Mouse (Mus musculus) neural tube, embryonic 13.5 days (tissue): ENCODE data around the gene Spag8. TPM values are rescaled to one million over a fixed set of nuclear protein-coding genes. Genes with fewer than 3 reads are reported as not detected.

Experiments
- ATAC-seq: fragments of 200-750 bp; cut with Nextera tagmentation; 2 replicates; pipeline ENCODE4 v1.8.0; 2017; ENCODE audit warnings: low read depth, mild to moderate bottlenecking, moderate TSS enrichment, moderate library complexity
- H3K27ac ChIP-seq: fragments of 300-500 bp; sonication (generic); replicated peaks from 2 replicates; pipeline ENCODE4 v1.5.1; 2015; ENCODE audit warnings: moderate library complexity, mild to moderate bottlenecking, inconsistent platforms
- H3K27me3 ChIP-seq: fragments of 300-500 bp; sonication (generic); 2 replicates; pipeline ENCODE4 v1.6.1; 2015; ENCODE audit warnings: mild to moderate bottlenecking, inconsistent platforms
- H3K36me3 ChIP-seq: fragments of 300-500 bp; sonication (generic); 2 replicates; pipeline ENCODE4 v1.6.1; 2015; ENCODE audit warnings: mild to moderate bottlenecking, inconsistent platforms
- H3K4me1 ChIP-seq: fragments of 300-500 bp; sonication (generic); replicated peaks from 2 replicates; pipeline ENCODE4 v1.6.1; 2015; ENCODE audit warnings: inconsistent platforms
- H3K4me2 ChIP-seq: fragments of 300-500 bp; sonication (generic); 2 replicates; pipeline ENCODE4 v1.6.1; 2015; ENCODE audit warnings: inconsistent platforms, mild to moderate bottlenecking, moderate library complexity
- H3K4me3 ChIP-seq: fragments of 300-500 bp; sonication (generic); 2 replicates; pipeline ENCODE4 v1.5.1; 2015; ENCODE audit warnings: mild to moderate bottlenecking, inconsistent platforms
- H3K9ac ChIP-seq: fragments of 300-500 bp; sonication (generic); 2 replicates; pipeline ENCODE4 v1.6.1; 2015; ENCODE audit warnings: moderate library complexity, mild to moderate bottlenecking, inconsistent platforms
- H3K9me3 ChIP-seq: fragments of 300-500 bp; sonication (generic); 2 replicates; pipeline ENCODE4 v1.6.1; 2016; ENCODE audit warnings: inconsistent platforms
- WGBS: fragments of 180-500 bp; shearing (Covaris S2); methylation state at CpG from one replicate; pipeline ENCODE4 v1.1.7; 2015; 5-methylcytosine and 5-hydroxymethylcytosine counted together
- polyA plus RNA-seq: library from polyadenylated mRNA; unstranded; fragments of >200 nt; fragmentation: Nextera tagmentation; extraction: Ambion mirVana; gene quantifications from 2 replicates; pipeline ENCODE4 v1.2.1, GENCODE M21; 2015

The Spag8 gene
- polyA plus RNA-seq, 1 experiment from 2014 or later: 4.1 TPM

DNA sequence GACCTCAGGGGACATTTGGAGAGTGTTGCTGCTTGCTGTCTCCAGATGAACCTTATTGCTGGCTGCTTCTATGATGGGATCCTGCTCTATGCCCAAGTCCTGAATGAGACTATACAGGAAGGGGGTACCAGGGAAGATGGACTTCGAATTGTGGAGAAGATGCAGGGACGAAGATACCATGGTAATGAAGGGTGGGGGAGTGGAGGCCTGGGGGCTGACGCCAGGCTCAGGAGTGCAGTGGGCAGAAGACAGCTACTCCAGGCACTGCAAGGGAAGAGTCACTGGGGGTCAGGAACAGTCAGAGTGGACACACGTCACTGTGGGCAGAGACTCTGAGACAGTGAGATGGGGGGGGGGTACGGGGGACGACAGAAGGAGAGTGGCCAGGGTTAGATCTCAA is 12.9 kb downstream of the Spag8 start:
- no peak overlapping the region for H3K4me3 ChIP-seq
- no peak for ATAC-seq
- H3K9me3 ChIP-seq: no peaks in the 10 kb centered on the region
- WGBS: 85% methylated on average over 6 of the region's 6 CpGs
- no peak overlapping the region for H3K9ac ChIP-seq
- H3K36me3 ChIP-seq: peaks cover 33% of the 10 kb centered on the region
- peaks cover 6% of the 10 kb centered on the region; the same call in 1 of the 2 replicates for H3K4me1 ChIP-seq
- H3K27me3 ChIP-seq: no peaks in the 10 kb centered on the region
- no peak overlapping the region for H3K27ac ChIP-seq
- no peak overlapping the region for H3K4me2 ChIP-seq

- H3K27me3 ChIP-seq: no peaks in the 10 kb centered on the region
- peaks cover 10% of the 10 kb centered on the region for H3K4me1 ChIP-seq
- no peak for ATAC-seq
- no peaks in the 10 kb centered on the region for H3K9me3 ChIP-seq
- no peak overlapping the region for H3K27ac ChIP-seq
- H3K4me2 ChIP-seq: no peak overlapping the region
- WGBS: 74% methylated on average over 9 of the region's 9 CpGs
- peaks cover 29% of the 10 kb centered on the region for H3K36me3 ChIP-seq
- no peak overlapping the region for H3K9ac ChIP-seq
- no peak overlapping the region for H3K4me3 ChIP-seq
Observed at GRCm38 (mm10) chr4:43640076-43640475, 13.3 kb downstream of the Spag8 start.

DNA sequence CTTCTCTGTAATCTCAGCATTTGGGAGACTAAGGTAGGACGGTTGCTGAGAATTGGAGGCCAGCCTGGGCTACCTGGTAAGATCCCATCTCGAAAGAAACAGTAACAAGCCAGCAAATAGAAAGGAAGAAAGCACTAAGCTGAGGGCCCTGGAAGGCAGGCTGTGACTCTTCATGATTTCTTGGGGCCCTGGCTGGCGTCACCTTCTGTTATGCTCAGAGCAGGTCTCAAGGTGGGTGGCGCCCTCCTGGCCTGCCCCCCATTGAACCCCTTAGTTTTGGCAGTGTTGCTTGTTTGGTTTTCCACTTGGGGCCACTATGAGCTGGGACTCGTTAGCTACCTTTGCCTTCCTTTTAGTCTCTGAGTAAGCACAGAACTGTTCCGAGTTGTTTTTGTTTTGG is 16.6 kb downstream of the Spag8 start:
- H3K4me1 ChIP-seq: peaks cover 43% of the 10 kb centered on the region
- H3K36me3 ChIP-seq: peaks cover 5% of the 10 kb centered on the region
- no peak overlapping the region for H3K27ac ChIP-seq
- no peak overlapping the region for H3K9ac ChIP-seq
- no peaks in the 10 kb centered on the region for H3K9me3 ChIP-seq
- WGBS: 77% methylated on average over 6 of the region's 6 CpGs
- no peak overlapping the region for H3K4me3 ChIP-seq
- H3K4me2 ChIP-seq: no peak overlapping the region
- ATAC-seq: no peak
- no peaks in the 10 kb centered on the region for H3K27me3 ChIP-seq

- no peak for ATAC-seq
- Histone ChIP-seq H3K4me3 (0 out of 2 replicates have a peak overlapping the region, but pooled peaks have one; percentile 64), H3K9me3 (no peaks in the 10 kb centered on the region), H3K4me2 (peak overlapping the region; percentile 86), H3K27me3 (no peaks in the 10 kb centered on the region), H3K4me1 (peaks cover 60% of the 10 kb centered on the region), H3K9ac (peak overlapping the region; percentile 43; the same call in 1 of the 2 replicates), H3K27ac (no peak overlapping the region), H3K36me3 (no peaks in the 10 kb centered on the region)
- WGBS: 79% methylated on average over 7 of the region's 7 CpGs
Observed at GRCm38 (mm10) chr4:43634621-43635374, 18.6 kb downstream of the Spag8 start.

DNA sequence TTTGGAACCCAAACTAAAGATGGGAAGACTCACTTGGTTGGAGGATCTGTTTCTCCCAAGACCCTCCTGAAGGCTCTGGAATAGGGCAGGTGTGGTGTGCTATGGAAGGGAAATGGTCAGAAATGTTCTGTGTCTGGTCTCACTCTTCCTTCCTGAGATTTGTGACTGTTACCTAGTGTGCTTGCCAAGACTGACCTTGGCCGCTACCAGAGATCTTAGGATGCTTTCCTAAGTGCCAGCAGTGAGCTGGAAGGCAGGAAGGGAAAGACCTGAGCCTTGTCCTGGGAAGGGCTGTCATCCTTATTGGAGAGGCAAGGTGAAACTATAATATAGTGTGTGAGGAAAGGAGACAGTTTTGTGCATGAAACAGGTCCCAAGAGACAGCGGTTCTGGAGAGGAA is 19.7 kb downstream of the Spag8 start:
- no peak overlapping the region for H3K27ac ChIP-seq
- WGBS: 94% methylated on average over 2 of the region's 2 CpGs
- H3K36me3 ChIP-seq: no peaks in the 10 kb centered on the region
- H3K9ac ChIP-seq: peak overlapping the region; percentile 92; the same call in 1 of the 2 replicates
- no peak for ATAC-seq
- no peaks in the 10 kb centered on the region for H3K9me3 ChIP-seq
- peak overlapping the region; percentile 86 for H3K4me2 ChIP-seq
- H3K27me3 ChIP-seq: no peaks in the 10 kb centered on the region
- peaks cover 61% of the 10 kb centered on the region for H3K4me1 ChIP-seq
- H3K4me3 ChIP-seq: peak overlapping the region; percentile 64

DNA sequence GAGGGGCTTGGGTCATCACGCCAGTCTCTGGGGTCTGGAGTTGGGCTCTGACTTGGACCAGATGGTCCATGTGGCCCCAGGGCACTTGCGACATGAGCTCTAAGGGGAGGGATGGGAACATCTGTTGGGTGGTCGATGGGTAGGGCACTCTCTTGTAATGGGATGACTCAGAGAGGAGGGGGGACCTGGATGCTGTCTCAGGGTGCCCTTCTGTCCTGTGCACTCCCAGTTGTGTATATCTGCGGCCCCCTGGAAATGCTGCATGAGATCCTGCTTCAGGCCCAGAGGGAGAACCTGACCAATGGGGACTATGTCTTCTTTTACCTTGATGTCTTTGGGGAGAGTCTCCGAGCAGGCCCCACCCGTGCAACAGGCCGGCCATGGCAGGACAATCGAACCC is 20.1 kb downstream of the Spag8 start:
- H3K4me1 ChIP-seq: peaks cover 61% of the 10 kb centered on the region
- H3K36me3 ChIP-seq: no peaks in the 10 kb centered on the region
- H3K27me3 ChIP-seq: no peaks in the 10 kb centered on the region
- peak overlapping the region; percentile 86 for H3K4me2 ChIP-seq
- 61% methylated on average over 8 of the region's 8 CpGs for WGBS
- H3K4me3 ChIP-seq: peak overlapping the region; percentile 64
- H3K27ac ChIP-seq: no peak overlapping the region
- no peaks in the 10 kb centered on the region for H3K9me3 ChIP-seq
- no peak for ATAC-seq
- H3K9ac ChIP-seq: peak overlapping the region; percentile 92

DNA sequence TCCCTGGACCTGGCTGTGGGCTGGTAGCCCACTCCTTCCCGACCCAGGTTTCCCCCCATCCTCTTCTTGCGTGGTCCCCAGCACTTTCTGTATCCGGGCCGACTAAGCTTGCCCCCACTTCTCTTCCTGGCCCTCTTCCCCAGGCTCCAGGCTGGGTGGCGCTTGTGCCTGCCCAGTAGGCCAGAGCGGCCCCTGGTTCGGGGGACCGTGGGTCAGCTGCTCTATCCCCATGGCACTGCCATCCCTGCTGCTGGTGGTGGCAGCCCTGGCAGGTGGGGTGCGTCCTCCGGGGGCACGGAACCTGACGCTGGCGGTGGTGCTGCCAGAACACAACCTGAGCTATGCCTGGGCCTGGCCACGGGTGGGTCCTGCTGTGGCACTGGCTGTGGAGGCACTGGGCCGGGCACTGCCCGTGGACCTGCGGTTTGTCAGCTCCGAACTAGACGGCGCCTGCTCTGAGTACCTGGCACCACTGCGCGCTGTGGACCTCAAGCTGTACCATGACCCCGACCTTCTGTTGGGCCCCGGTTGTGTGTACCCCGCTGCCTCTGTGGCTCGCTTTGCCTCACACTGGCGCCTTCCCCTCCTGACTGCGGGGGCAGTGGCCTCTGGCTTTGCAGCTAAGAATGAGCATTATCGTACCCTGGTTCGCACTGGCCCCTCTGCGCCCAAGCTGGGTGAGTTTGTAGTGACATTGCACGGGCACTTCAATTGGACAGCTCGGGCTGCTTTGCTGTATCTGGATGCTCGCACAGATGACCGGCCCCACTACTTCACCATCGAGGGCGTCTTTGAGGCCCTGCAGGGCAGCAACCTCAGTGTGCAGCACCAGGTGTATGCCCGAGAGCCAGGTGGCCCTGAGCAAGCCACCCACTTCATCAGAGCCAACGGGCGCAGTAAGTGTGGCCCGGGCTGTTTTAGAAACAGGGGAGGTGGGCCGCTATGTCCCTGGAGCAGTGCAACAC is 21.2 kb downstream of the Spag8 start:
- ATAC-seq: peak; percentile 23; the same call in 1 of the 2 replicates
- Histone ChIP-seq H3K27ac (peak overlapping the region; percentile 95), H3K4me2 (peak overlapping the region; percentile 86), H3K27me3 (no peaks in the 10 kb centered on the region), H3K9me3 (no peaks in the 10 kb centered on the region), H3K4me3 (peak overlapping the region; percentile 64), H3K9ac (peak overlapping the region; percentile 92), H3K4me1 (peaks cover 61% of the 10 kb centered on the region), H3K36me3 (no peaks in the 10 kb centered on the region)
- 43% methylated on average over 42 of the region's 42 CpGs for WGBS

DNA sequence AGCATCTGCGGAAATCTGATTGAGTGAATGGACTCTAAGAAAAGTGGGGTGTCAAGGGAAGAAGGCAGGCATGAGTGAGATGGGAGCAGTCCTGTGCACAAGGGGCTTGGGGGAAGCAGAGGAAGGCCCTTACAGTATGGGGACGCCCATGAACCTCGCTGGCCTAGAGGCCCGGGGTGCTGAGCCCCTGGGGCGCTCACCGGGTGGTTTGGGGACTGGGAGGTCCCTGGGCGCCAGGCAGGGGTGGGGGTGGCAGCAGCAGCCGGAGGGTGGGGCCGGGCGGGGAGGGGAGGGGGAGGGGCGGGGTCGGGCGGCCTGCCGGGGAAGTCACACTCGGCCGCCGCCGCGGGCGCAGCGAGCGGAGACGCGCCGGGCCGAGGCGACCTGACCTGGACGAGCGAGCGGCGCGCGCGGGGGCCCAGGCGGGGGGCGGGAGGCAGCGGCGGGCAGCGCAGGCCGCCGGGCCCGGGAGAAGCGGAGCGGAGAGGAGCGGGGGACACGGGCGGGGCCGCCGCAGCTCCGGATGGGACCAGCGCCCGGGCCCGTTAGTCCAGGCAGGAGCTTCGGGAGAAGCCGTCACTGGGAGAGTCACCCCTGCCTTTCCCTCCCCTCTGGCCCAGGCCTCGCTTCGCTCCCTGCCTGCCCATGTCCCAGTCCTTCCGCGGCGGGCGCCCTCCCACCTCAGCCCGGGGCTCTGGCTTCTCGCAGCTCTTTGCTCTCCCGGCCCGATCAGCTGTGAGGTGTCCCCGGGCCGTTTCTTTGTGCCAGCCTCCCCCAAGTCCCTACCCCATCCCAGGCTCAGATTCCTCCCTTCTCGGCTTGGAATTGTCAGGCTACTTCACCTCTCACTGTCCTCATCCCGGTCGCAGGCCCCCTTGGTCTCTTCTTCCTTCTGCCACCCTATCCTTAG is 22.1 kb downstream of the Spag8 start, which contains the start of gene Npr2:
TSS of gene Npr2 (plus strand) at position 890 of the 910 bp plus-strand sequence.
- ATAC-seq: peak; percentile 66
- WGBS: 1% methylated on average over 28 of the region's 70 CpGs

DNA sequence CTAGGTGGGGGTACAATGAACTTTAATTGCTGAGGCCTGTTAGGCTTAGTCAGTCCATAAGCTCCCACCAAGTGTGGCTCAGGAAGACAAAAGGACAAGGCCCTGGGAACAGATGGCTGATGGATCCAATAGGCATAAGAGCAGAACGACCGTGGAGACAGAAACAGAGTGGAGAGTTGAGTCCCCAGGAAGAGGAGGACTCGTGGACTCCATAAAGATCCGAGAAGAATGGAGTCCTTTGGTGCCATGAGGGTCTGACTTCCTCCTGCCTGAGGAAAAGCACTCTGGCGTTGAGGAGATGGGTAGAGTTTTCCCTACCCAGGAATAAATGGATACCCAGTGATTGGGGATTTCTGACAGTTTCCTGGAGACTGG is 22.7 kb downstream of the Spag8 start:
- Histone ChIP-seq H3K9ac (peak overlapping the region; percentile 92; the same call in 1 of the 2 replicates), H3K27me3 (no peaks in the 10 kb centered on the region), H3K36me3 (no peaks in the 10 kb centered on the region)

More for the DNA sequence above, 22.1 kb downstream of the Spag8 start, which contains the start of gene Npr2:
- no peaks in the 10 kb centered on the region for H3K36me3 ChIP-seq
- H3K9me3 ChIP-seq: no peaks in the 10 kb centered on the region
- H3K9ac ChIP-seq: peak within 1 kb of the TSS; percentile 92
- peaks cover 61% of the 10 kb centered on the region for H3K4me1 ChIP-seq
- peak within 1 kb of the TSS; percentile 95 for H3K27ac ChIP-seq
- no peaks in the 10 kb centered on the region for H3K27me3 ChIP-seq
- H3K4me2 ChIP-seq: peak within 1 kb of the TSS; percentile 86
- H3K4me3 ChIP-seq: peak within 1 kb of the TSS; percentile 64

DNA sequence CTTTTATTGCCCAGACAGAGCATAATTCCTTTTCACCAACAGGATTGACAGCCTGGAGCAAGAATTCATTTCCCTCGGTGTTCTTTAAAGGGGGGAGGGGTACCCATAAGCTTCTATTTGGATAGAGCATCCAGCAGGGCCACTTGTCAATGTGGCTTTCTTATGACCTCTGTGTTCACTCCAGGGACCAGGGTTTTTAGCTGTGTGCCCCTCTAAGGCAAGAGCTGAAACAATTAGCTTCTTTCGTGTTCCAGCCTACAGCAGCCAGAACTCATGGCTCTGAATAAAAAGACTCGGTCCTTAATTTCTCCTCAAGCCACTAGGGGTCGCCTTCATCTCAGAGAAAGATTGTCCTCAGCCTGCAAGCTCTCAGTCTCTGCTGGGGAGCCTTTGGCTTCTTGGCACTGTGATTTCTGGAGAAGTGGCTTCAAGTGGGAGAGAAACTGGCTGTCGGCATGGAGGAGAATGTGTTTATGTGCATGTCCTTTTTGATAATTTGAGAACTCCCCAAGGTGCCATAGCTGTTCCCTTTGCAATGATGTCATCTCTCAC is 23.3 kb downstream of the Spag8 start:
- H3K4me1 ChIP-seq: peaks cover 51% of the 10 kb centered on the region
- H3K36me3 ChIP-seq: no peaks in the 10 kb centered on the region
- peak; percentile 55 for ATAC-seq
- no peaks in the 10 kb centered on the region for H3K27me3 ChIP-seq
- peak overlapping the region; percentile 60 for H3K9ac ChIP-seq
- peaks cover 6% of the 10 kb centered on the region for H3K9me3 ChIP-seq
- WGBS: 1% methylated on average over 5 of the region's 5 CpGs
- peak overlapping the region; percentile 86 for H3K4me2 ChIP-seq
- H3K27ac ChIP-seq: peak overlapping the region; percentile 95
- no peak overlapping the region for H3K4me3 ChIP-seq

More for the DNA sequence above, 22.7 kb downstream of the Spag8 start:
- Histone ChIP-seq H3K4me1 (peaks cover 57% of the 10 kb centered on the region), H3K9me3 (peaks cover under 1% of the 10 kb centered on the region; the same call in 1 of the 2 replicates), H3K4me2 (peak overlapping the region; percentile 86), H3K27ac (peak overlapping the region; percentile 95), H3K4me3 (peak overlapping the region; percentile 64)
- WGBS: 12% methylated on average over 5 of the region's 5 CpGs
- peak; percentile 24 for ATAC-seq
